Mouse (Mus musculus) heart, postnatal 0 days (tissue): Measurements from ENCODE around the gene Ghr. TPM values are rescaled to one million over a fixed set of nuclear protein-coding genes. Genes with fewer than 3 reads are reported as not detected.
A peak's percentile ranks its signal among the peaks of the same experiment; 100 is the strongest.

Experiments used
- ATAC-seq: fragments of 200-750 bp; cut with Nextera tagmentation; 2 replicates; pipeline ENCODE4 v1.8.0; 2017; ENCODE audit warnings: low read depth, moderate number of reproducible peaks, moderate library complexity; ENCODE audit not compliant: insufficient read depth
- DNase-seq: peaks from one replicate; pipeline ENCODE4 v3.0.0-alpha.2; 2016; ENCODE audit warnings: low spot score
- H3K27ac ChIP-seq: fragments of 300-500 bp; sonication (generic); 2 replicates; pipeline ENCODE4 v1.5.1; 2014; ENCODE audit warnings: low read depth, mild to moderate bottlenecking
- H3K27me3 ChIP-seq: fragments of 300-500 bp; sonication (generic); 2 replicates; pipeline ENCODE4 v1.6.1; 2014; ENCODE audit warnings: low read length, mixed read lengths; ENCODE audit not compliant: control insufficient read depth, insufficient read depth
- H3K36me3 ChIP-seq: fragments of 300-500 bp; sonication (generic); replicated peaks from 2 replicates; pipeline ENCODE4 v1.6.1; 2014; ENCODE audit warnings: low read length, mixed read lengths; ENCODE audit not compliant: control insufficient read depth, insufficient read depth
- H3K4me1 ChIP-seq: fragments of 300-500 bp; sonication (generic); 2 replicates; pipeline ENCODE4 v1.6.1; 2014; ENCODE audit warnings: antibody characterized with exemption; ENCODE audit not compliant: control insufficient read depth, insufficient read depth
- H3K4me2 ChIP-seq: fragments of 300-500 bp; sonication (generic); 2 replicates; pipeline ENCODE4 v1.6.1; 2014; ENCODE audit warnings: low read depth, mild to moderate bottlenecking, low read length, moderate library complexity
- H3K4me3 ChIP-seq: fragments of 300-500 bp; sonication (generic); 2 replicates; pipeline ENCODE4 v1.5.1; 2014; ENCODE audit warnings: low read depth, low read length
- H3K9ac ChIP-seq: fragments of 300-500 bp; sonication (generic); replicated peaks from 2 replicates; pipeline ENCODE4 v1.6.1; 2014; ENCODE audit warnings: low read depth, low read length, mixed read lengths
- H3K9me3 ChIP-seq: fragments of 300-500 bp; sonication (generic); replicated peaks from 2 replicates; pipeline ENCODE4 v1.6.1; 2016; ENCODE audit warnings: low read length; ENCODE audit not compliant: control insufficient read depth
- CTCF ChIP-seq: IDR thresholded peaks from 2 replicates; pipeline ENCODE4 v1.5.1; 2016; ENCODE audit warnings: antibody characterized with exemption, control low read depth, low read depth
- EP300 ChIP-seq: IDR thresholded peaks from 2 replicates; pipeline ENCODE4 v1.6.1; 2016; ENCODE audit warnings: antibody characterized with exemption, low read depth
- WGBS: fragments of 180-500 bp; shearing (Covaris S2); extraction: QIAGEN DNeasy Blood & Tissue Kit; methylation state at CpG from one replicate; pipeline ENCODE4 v1.1.7; 2014; 5-methylcytosine and 5-hydroxymethylcytosine counted together
- polyA plus RNA-seq: library from polyadenylated mRNA; unstranded; fragments of >200 nt; fragmentation: Nextera tagmentation; extraction: Ambion mirVana; gene quantifications from 2 replicates; pipeline ENCODE4 v1.2.1, GENCODE M21; 2015
- total RNA-seq: library from RNA; depleted of rRNA; stranded (reverse); fragments of >200 nt; gene quantifications from 2 replicates; pipeline ENCODE4 v1.2.3, GENCODE M21; 2014; ENCODE audit warnings: low replicate concordance

Ghr gene
- total and polyA plus RNA-seq, 2 experiments from 2014 or later: 45.1 to 67.5 TPM

- no peak for TF ChIP-seq EP300
- peak overlapping the region; percentile 71 for H3K4me2 ChIP-seq
- peaks cover 9% of the 10 kb centered on the region for H3K36me3 ChIP-seq
- H3K27me3 ChIP-seq: no peaks in the 10 kb centered on the region
- DNase-seq (peak; percentile 37), ATAC-seq (peak; percentile 61)
- peak overlapping the region; percentile 63 for H3K4me3 ChIP-seq
- peak overlapping the region; percentile 71 for H3K9ac ChIP-seq
- peaks cover 20% of the 10 kb centered on the region; the same call in 1 of the 2 replicates for H3K4me1 ChIP-seq
- no peaks in the 10 kb centered on the region for H3K9me3 ChIP-seq
- WGBS: 11% methylated on average over 6 of the region's 6 CpGs
- peak overlapping the region; percentile 94 for H3K27ac ChIP-seq
Measured at GRCm38 (mm10) chr15:3271216-3271615, 312.1 kb downstream of the Ghr start.

GRCm38 (mm10) chr15:3270646-3271077 lies 312.6 kb downstream of the Ghr start:
- H3K4me1 ChIP-seq: peaks cover 20% of the 10 kb centered on the region; the same call in 1 of the 2 replicates
- no peaks in the 10 kb centered on the region for H3K27me3 ChIP-seq
- TF ChIP-seq CTCF (no peak), EP300 (peak; percentile 78; the same call in 1 of the 2 replicates)
- peak; percentile 81 for DNase-seq
- peak overlapping the region; percentile 71 for H3K9ac ChIP-seq
- WGBS: 4% methylated on average over 12 of the region's 12 CpGs
- H3K9me3 ChIP-seq: no peaks in the 10 kb centered on the region
- peaks cover 3% of the 10 kb centered on the region for H3K36me3 ChIP-seq
- peak; percentile 94 for ATAC-seq
- peak overlapping the region; percentile 63 for H3K4me3 ChIP-seq
- H3K27ac ChIP-seq: peak overlapping the region; percentile 94
- H3K4me2 ChIP-seq: peak overlapping the region; percentile 71

GRCm38 (mm10) chr15:3269996-3270645 lies 313.2 kb downstream of the Ghr start:
- Histone ChIP-seq H3K9ac (peak overlapping the region; percentile 71), H3K4me2 (peak overlapping the region; percentile 71), H3K27ac (peak overlapping the region; percentile 94), H3K9me3 (no peaks in the 10 kb centered on the region), H3K4me1 (peaks cover 20% of the 10 kb centered on the region; the same call in 1 of the 2 replicates), H3K4me3 (peak overlapping the region; percentile 63), H3K27me3 (no peaks in the 10 kb centered on the region), H3K36me3 (no peaks in the 10 kb centered on the region)
- WGBS: 37% methylated on average over 6 of the region's 6 CpGs
- no peak for DNase-seq
- TF ChIP-seq CTCF: no peak
- 0 out of 2 replicates have a peak, but pooled peaks have one; percentile 28 for ATAC-seq

GRCm38 (mm10) chr15:3269496-3269895 lies 313.8 kb downstream of the Ghr start:
- no peak overlapping the region for H3K4me2 ChIP-seq
- 68% methylated on average over 4 of the region's 4 CpGs for WGBS
- no peaks in the 10 kb centered on the region for H3K9me3 ChIP-seq
- no peak for DNase-seq
- no peaks in the 10 kb centered on the region for H3K27me3 ChIP-seq
- H3K4me1 ChIP-seq: peaks cover 20% of the 10 kb centered on the region; the same call in 1 of the 2 replicates
- H3K4me3 ChIP-seq: no peak overlapping the region
- no peaks in the 10 kb centered on the region for H3K36me3 ChIP-seq
- H3K9ac ChIP-seq: no peak overlapping the region
- no peak for ATAC-seq
- TF ChIP-seq EP300 (no peak), CTCF (no peak)
- H3K27ac ChIP-seq: peak overlapping the region; percentile 94; the same call in 1 of the 2 replicates

DNA sequence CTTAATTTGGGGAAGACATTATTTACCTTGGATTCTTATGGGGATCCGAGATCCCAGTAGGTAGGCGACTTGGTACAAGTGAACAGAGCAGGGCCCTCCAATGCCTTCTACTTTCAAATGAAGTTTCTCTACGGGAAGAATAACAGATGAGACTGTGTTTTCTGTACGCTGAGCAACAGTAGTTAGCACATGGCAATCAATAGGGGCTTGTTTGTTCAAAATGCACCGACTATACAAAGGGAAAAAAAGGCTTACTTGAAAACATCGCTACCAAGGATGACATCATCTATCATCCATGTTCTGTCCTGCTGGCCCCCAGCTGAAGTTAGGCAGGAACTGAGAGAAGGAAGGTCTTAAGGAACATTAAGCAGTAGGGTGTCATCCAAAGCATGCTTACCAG lies 315.0 kb downstream of the Ghr start, which contains the start of gene Selenop:
Selenop (plus strand) TSS at position 301 of the 400 bp plus-strand sequence.
- Histone ChIP-seq H3K4me1 (0 out of 2 replicates have a peak, but pooled peaks cover 11% of the 10 kb centered on the region), H3K36me3 (no peaks in the 10 kb centered on the region), H3K27me3 (no peaks in the 10 kb centered on the region), H3K27ac (no peak within 1 kb of the TSS), H3K4me2 (no peak within 1 kb of the TSS), H3K4me3 (no peak within 1 kb of the TSS), H3K9me3 (no peaks in the 10 kb centered on the region), H3K9ac (no peak within 1 kb of the TSS)
- ATAC-seq: no peak
- TF ChIP-seq CTCF: no peak
- no peak for TF ChIP-seq EP300
- 86% methylated on average over 6 of the region's 6 CpGs for WGBS
- DNase-seq: no peak
